Mouse (Mus musculus) kidney, postnatal 4 days (tissue): ENCODE measurements around the gene Psmd14.

Experiments used
- DNase-seq, 2 experiments: peaks; one replicate each; pipeline ENCODE4 v3.0.0; 2021; ENCODE audit warnings: mixed read lengths in 2 of 2

Gene Psmd14

DNA sequence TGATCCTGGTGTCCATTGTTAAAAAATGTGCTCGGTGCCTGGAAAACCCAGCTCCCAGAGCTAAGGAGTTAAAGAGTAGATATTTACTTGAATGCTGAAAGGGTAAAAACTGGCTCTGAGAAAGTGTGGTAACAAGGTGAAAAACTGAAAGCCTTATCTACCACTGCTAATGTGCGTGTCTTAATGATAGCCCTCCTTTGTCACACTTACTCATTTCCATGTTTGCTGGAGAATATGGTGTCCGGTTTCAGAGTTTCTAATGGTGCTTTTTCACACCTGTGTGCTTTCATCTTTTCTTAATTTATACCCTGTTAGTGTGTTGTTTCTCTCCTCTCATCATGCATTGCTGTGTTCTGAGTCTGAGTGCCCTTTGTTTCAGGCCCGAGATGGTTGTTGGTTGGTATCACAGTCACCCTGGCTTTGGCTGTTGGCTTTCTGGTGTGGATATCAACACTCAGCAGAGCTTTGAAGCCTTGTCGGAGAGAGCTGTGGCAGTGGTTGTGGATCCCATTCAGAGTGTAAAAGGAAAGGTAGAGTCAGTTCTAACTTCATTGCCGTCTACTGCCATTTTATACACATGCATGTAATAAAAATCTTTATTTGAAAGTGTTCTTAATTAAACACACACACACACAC is 53.1 kb downstream of the Psmd14 start:
- DNase-seq, result no peak

DNA sequence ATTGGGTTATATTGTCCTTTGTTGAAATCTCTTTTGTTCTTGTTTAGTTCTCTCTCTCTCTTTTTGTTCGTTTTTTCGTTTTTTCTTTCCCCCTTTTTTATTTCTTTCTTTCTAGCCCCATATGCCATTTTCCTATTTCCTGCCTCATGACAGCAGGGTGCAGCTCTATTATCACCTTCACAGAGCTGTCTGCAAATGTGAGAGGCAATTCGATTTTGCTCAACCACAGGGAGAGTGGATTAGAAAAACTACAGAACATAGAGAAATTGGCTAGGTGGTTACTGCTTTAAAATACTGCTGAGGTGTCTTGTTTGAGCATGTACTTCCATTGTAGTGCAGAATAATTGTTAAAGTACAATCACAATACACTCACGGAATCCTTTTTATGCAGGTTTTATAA is 54.0 kb downstream of the Psmd14 start:
- DNase-seq, result no peak

DNA sequence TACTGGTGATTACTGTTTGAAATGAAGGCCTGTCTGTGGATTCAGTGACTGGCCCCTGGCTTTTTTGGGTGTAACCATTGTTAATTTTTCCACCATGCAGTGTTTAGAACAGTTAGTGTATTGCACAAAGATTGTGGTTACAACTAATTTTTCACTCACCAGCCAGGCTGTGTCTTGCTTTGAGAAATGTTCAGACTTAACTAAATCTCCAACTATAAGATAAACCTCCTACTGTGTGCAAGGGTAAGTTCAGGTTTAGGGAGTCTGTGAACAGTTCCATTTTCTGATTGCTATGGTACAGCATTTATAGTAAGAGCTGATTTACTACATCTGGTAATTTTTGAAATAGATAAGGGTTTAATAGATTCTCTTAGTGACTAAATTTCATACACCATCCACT is 69.3 kb downstream of the Psmd14 start:
- no peak for DNase-seq

DNA sequence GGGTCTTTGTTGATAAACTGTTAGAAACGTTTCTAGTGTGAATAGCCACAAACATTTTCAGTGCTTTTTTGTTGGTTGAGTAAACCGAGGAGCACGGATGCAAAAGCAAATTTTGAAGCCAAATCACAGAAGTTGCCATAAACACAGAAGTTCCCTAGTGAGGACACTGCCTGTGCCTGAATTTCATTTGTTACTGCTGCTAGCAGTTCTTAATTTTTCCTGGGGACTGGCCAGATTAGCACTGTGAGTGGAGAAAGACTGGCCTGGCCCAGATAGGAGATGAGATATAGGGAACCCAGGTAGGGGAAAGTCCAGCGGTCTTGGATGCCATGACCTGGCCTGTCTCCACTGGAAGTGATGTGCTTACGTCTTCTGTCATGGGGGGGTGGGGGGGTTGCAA is 83.5 kb downstream of the Psmd14 start:
- no peak for DNase-seq

DNA sequence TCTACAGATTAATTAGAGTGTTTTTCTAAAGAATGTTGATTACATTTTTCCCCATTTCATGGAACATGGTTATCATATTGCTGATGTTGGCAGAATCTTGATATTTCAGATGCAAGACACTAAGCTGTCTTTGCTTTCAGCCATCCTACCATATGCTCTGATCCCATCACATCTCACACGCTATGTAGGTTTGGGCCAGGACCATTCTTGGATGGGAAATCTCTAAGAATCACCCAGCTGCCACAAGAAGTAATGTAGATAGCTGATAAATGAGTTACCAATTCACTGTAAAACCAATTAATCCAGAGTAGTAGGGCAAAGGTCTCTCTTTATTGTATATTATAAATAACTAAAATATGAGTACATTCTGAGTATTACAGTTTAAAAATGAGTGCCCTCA is 86.6 kb downstream of the Psmd14 start:
- no peak for DNase-seq

DNA sequence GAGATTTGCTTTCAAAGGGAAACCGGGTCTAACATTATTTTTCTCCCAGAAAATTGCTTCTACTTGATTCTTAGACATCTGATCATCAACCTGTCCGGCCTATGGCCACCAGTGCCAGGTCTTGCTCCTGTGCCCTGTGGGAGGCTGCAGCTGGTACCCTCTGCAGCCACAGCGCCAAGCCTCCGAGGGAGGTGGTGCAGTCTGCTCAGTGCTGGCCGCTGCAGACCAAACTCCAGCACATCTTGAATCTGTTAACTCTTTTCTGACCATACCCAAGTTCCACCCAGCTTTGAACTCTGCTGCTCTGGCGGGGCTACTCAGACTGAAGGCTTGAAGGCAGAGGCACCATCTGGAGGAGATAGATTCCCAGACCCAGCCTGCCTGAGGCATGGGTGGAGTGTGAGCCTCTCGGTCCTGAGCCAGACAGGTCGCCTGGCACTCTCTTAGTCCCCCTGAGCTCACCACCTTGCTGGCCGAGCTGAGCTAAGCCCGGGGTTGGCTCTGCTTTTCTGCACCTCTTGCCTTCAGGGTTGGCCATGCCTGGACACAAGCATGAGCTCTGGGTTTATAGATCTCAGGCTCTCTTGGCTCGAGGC is 91.3 kb downstream of the Psmd14 start, which contains the start of gene Tbr1:
TSS of gene Tbr1 (plus strand) at position 275 of the 596 bp plus-strand sequence.
- peak in 1 of 2 experiments; percentile 12 for DNase-seq

DNA sequence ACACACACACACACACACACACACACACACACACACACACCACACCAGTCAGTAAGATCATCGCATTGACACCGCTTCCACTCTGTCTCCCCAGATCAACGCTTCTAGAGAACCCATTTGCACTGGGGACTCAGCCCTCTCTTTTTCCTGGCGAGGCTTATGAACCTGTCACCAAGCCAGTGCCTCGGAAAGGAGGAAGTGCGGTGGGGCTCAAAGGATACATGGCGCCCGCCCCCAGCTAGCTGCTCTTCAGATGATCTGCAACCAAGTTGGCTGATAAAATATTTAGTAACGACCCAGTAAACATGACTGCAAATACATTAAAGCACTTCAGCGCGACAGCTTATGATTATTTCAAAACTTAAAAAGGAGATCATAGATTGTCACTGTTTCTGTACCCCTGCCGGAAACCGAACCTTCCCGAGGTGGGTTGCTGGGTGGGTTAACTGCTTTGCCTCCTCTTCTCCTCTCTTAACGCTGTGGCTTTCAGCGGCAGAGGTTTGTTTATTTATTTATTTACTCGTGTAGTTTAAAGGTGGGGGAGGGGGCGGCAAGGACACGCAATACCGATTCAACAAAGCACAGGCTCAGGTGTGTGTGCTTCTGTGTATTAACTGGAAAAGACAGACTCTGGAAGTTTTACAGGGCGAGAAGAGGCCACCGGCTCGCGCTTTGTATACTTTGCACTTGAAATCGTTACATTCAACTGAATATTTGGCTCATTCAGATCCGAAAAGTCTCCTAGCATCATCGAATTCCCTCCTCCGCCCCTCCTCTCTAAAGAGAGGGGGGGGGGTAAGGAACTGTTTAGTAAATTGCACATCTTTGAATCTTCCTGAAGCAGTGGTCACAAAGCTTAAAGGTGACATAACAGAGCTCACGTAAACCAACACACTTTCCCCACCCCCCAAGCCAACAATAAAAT is 92.2 kb downstream of the Psmd14 start:
- peak; percentile 18 for DNase-seq

DNA sequence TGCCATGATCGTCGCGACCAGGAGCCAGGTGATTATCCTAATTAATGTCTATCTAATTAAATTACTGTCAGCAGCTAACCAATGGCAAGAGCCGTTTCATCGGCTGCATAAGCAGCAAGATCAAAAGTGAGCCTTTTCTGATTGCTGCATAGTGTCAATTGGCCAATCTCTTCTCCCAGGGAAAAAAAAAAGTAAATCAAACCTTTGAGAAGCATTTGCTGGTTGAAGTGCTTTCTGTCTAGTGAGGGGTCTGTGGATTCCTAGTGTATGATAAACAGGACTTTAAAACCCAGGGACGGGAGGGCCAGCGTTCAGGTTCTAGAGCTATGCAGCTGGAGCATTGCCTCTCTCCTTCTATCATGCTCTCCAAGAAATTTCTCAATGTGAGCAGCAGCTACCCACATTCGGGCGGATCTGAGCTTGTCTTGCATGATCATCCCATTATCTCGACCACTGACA is 92.9 kb downstream of the Psmd14 start:
- DNase-seq, result peak in 1 of 2 experiments; percentile 29

DNA sequence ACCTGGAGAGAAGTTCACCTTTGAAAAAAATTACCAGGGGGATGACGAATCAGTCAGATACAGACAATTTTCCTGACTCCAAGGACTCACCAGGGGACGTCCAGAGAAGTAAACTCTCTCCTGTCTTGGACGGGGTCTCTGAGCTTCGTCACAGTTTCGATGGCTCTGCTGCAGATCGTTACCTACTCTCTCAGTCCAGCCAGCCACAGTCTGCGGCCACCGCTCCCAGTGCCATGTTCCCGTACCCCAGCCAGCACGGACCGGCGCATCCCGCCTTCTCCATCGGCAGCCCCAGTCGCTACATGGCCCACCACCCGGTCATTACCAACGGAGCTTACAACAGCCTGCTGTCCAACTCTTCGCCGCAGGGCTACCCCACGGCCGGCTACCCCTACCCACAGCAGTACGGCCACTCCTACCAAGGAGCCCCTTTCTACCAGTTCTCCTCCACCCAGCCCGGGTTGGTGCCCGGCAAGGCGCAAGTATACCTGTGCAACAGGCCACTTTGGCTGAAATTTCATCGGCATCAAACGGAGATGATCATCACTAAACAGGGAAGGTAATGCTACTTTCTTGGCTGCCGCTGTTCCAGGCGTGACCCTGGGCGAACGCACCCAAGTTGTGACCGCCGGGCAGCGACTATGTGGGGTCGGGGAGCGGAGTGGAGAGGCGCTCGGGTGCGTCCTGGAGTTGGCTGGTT is 93.5 kb downstream of the Psmd14 start:
- DNase-seq, result peak; percentile 24 to 51

DNA sequence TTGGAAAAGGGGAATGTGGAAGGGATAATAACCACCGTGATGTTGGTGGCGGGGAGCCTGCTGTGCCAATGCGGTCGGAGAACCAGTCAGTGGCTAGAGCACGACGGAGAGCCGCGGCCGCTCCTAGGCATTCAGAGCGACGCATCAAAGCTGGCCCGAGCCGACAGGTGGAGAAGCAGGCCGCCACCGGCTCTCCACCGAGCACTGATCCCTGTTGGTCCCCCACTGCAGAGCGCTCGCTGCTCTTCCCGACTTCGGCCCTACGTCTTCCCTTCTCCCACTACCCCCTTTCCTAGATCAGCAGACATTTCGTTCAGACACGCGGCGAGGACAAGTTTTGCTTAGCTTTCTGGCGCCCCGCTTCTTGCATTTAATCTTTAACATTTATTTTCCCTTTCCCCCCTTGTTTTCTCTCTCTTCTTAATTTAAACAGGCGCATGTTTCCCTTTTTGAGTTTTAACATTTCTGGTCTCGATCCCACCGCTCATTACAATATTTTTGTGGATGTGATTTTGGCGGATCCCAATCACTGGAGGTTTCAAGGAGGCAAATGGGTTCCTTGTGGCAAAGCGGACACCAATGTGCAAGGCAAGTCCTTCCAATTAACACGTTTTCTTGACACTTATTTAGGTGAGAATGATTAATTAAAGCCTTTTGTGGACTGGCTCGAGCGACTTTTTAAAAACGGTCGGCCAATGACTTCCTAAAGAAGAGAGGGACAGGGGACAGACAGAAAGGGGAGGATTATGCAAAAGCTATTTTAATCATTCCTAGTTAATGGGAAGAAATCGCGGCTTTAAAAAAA is 94.2 kb downstream of the Psmd14 start:
- DNase-seq, result peak; percentile 38 to 58

DNA sequence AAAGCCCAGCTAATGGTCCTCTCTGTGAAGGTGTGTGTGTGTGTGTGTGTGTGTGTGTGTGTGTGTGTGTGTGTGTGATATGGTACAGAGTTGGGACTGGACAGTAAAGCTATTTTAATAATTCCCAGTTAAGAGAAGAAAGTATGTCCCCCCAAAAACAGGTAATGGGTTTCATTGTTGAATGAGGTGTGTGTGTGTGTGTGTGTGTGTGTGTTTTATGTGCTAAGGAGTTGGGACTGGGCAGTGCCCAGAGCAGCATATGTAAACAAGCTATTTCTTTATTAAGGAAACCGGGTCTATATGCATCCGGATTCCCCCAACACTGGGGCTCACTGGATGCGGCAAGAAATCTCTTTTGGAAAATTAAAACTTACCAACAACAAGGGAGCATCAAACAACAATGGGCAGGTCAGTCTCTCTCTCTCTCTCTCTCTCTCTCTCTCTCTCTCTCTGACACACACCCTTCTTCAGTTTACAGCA is 94.9 kb downstream of the Psmd14 start:
- DNase-seq, result peak in 1 of 2 experiments; percentile 5

DNA sequence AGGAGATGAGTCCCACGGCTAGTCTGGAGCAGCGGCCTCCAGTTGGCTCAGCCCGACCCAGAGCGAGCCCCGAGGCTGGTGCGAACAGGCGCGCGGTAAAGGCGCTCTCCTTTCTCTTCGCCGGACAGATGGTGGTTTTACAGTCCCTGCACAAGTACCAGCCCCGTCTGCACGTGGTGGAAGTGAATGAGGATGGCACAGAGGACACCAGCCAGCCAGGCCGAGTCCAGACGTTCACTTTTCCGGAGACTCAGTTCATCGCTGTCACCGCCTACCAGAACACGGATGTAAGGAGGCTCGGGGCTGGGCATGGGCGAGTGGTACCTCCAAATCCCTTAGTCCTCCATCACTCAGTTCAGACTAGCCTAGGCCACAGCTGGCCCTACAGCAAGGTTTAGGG is 95.7 kb downstream of the Psmd14 start:
- DNase-seq, result peak; percentile 27 to 47

DNA sequence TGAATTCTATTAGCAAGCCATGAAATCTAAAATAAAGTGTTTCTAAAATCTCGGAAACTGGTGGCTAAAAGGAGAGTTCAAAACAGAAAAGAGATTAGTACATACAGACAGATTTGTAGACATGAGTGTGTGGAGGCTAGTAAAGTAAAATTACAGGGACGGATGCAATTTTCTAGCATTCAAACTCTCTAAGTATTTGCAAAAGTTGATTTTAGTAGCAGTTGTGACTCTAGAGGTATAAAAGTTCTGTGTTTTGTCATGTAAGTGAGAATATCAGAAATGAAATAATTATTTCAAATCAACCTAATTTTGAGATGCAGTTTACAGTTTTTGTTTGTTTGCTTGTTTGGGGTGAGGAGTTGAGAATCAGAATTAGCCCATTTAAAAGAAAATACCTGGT is 96.3 kb downstream of the Psmd14 start:
- DNase-seq, result no peak

DNA sequence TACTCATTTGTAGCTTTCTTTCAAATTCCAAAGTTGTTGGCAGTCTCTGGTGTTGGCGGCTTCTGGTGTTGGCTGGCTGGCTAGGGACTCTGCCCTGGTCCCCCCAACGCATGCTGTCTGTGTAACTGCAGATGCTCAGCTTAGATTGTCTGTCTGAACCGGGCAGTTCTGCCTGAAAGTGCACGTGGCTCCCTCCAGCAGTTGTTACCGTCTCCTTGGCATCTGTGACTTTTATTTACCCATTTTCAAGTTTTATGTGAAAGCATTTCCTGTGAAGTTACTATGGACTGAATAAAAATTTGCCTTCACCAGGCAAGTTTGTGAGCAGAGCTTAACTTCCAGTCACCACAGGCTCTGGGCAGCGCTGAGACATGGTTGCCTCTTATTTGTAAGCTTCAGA is 97.3 kb downstream of the Psmd14 start:
- peak in 1 of 2 experiments; percentile 26 for DNase-seq

DNA sequence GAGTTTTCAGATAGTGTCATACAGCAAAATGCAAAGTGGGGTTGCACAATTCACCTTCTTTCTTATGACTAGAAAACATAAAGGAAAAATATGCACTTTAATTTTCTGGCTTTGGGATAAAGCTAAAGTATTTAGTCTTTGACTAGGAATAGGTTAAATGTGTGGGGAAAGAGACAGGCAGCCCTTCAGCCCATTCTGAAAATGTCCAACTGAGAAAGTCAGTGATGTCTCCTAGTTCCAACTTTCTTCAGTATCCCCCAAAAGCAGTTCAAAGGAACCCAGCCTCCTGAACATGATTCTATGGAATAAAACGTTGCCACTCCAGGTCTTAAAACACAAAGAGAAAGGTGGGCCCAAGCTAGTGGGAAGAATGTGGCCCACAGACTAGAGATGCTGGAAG is 97.9 kb downstream of the Psmd14 start:
- DNase-seq, result no peak

DNA sequence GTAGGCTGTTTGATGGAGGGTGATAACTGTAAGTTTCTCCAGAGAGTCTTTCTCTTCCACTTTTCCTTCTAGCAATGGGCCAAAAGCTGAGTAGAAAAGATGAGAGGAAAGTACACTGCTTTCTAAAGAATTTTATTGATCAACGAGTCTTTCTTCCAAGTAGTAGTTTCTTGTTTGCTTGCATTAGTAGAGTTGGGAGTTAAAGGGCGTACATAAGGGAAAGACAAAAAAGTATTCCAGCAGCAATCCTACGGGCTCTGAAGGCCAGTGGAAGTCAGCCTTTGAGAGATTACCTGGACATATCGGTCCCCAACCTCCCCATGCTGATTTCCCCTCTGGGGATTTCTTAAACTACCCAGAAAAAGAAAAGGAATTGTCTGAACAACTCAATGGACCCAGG is 99.3 kb downstream of the Psmd14 start:
- DNase-seq, result no peak

DNA sequence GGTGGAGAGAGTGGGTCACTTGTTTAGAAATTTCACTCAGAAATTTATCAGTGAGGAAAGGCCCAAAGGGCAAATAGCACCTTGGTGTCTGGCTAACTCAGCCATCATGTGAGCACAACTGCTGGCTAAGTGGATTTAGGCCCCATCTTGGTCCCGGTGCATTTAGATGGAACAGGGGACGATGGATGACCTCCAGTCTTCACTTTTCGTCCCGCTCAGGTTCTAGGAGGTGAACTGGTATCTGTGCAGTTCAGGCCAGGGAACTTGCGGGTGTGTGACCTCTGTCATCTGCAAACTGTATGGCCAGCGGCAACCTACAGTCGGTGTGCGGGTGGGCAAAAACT is 99.6 kb downstream of the Psmd14 start:
- DNase-seq, result no peak

DNA sequence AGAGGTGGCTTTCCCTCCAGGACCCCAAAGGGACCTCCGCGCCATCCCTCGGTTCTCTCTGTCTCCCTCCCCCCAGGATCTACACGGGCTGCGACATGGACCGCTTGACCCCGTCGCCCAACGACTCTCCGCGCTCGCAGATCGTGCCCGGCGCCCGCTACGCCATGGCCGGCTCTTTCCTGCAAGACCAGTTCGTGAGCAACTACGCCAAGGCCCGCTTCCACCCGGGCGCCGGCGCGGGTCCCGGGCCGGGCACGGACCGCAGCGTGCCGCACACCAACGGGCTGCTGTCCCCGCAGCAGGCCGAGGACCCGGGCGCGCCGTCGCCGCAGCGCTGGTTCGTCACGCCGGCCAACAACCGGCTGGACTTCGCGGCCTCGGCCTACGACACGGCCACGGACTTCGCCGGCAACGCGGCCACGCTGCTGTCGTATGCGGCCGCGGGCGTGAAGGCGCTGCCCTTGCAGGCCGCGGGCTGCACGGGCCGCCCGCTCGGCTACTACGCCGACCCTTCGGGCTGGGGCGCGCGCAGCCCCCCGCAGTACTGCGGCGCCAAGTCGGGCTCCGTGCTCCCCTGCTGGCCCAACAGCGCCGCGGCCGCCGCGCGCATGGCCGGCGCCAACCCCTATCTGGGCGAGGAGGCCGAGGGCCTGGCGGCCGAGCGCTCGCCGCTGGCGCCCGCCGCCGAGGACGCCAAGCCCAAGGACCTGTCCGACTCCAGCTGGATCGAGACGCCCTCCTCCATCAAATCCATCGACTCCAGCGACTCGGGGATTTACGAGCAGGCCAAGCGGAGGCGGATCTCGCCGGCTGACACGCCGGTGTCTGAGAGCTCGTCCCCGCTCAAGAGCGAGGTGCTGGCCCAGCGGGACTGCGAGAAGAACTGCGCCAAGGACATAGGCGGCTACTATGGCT is 100.3 kb downstream of the Psmd14 start:
- peak; percentile 64 to 78 for DNase-seq

DNA sequence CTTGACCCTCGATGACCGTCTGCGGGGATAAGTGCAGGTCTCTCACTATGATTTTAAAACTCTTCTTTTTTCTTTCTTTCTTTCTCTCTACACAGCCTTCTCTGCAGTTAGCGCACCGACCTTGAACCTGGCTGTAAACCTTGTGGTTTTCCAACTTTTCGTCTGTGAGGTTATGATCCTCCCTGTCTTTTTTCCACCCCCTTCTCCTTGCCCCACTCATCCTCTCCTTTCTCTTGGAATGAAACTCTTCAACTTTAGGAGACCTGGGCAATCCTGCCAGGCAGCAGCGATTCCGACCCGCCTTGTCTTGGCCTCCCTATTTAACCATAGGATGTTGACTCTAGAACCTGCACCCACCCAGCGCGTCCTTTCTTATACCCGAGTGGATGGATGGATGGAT is 101.0 kb downstream of the Psmd14 start:
- no peak for DNase-seq

DNA sequence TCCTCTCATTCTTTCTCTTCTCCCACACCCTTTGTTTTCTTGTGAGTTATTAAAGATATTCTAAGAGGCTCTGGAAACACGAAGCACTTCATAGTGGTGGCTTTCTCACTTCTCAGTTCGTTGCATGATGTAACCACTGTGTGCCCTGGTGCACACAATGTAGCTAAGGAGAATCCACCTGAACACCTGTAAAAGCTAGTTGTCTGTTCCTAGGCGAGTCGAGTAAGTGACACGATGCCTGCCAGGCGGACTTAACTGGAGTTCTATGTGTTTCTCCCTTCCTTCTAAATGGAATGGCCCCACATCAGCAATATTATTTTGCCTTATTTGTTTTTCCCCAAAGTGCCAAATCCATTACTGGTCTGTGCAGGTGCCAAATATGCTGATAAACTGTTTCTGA is 101.6 kb downstream of the Psmd14 start:
- DNase-seq, result peak in 1 of 2 experiments; percentile 12

DNA sequence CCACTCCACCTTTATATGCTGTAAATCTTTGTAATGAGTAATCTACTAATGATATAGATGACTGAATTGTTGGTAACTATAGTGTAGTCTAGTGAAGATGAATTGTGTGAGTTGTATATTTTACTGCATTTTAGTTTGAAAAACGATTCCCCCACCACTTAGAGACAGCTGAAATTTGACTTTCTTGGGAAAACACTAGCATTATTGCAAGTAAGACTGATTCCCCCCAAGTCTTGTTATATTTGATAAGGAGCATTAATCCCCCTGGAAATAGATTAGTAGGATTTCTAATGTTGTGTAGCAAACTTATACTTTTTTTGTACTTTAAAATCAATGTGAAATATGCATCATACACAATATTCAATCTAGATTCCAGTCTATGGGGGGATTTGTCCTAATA is 102.0 kb downstream of the Psmd14 start:
- DNase-seq, result no peak
